Mouse (Mus musculus) MEL (cell line): ENCODE data around the gene Cdkal1.

Experiments
- CHD2 ChIP-seq: IDR thresholded peaks from 2 replicates; pipeline ENCODE4 v1.6.1; 2011; ENCODE audit warnings: low read length, improper control_type of control experiment
- CTCF ChIP-seq, 3 experiments: IDR thresholded peaks in 2 of 3; conservative IDR thresholded peaks in 1 of 3; 2 replicates each; pipeline ENCODE4 v1.5.1; 2011 to 2012; ENCODE audit warnings: low read length in 3 of 3, low read depth in 2 of 3, mild to moderate bottlenecking in 2 of 3, improper control_type of control experiment in 1 of 3, inconsistent platforms in 1 of 3, mixed read lengths in 1 of 3, moderate library complexity in 1 of 3; ENCODE audit not compliant: control insufficient read depth in 1 of 3, insufficient read depth in 1 of 3, poor library complexity in 1 of 3, severe bottlenecking in 1 of 3
- GATA1 ChIP-seq: IDR thresholded peaks from 2 replicates; pipeline ENCODE4 v1.6.1; 2011; ENCODE audit warnings: low read depth, low read length, improper control_type of control experiment

DNA sequence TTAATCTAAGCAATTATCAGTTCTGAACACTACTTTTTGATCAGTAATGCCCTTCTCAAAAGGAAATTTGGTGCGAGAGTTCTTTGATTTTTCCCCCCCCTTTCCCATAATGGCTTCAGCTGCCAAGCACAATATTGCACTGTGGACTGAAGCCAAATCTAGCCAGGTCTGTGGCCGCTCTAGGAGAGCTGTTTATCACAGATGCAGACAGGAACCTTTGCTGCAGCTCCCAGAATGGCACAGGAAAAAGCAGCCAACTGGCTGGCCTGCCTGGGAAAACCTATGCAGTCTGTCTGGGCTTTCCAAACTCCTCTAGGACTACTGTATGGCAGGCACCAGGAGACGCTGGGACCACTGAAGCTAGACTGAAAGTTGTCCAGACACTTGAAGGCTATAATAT is 483.6 kb downstream of the Cdkal1 start:
- TF ChIP-seq CTCF (IDR thresholded peaks at IDR 0.05 in 2 of 3, conservative IDR thresholded peaks at IDR 0.05 in 1 of 3; ENCODE audit: control insufficient read depth in 1 of 3, insufficient read depth in 1 of 3, low read depth in 2 of 3, low read length in 3 of 3, poor library complexity in 1 of 3, severe bottlenecking in 1 of 3), result no peak
- no peak for TF ChIP-seq CHD2
- TF ChIP-seq GATA1, result no peak
